Mouse (Mus musculus): ENCODE results near the gene Grpel1.

- no peak for TF ChIP-seq MYOG (IDR thresholded peaks at IDR 0.05; ENCODE audit: control insufficient read depth, extremely low read depth, insufficient read length)
- TF ChIP-seq CTCF (IDR thresholded peaks at IDR 0.05; ENCODE audit: control insufficient read depth, insufficient read depth, insufficient read length), result no peak
Observed at GRCm38 (mm10) chr5:36458926-36459325, 5.9 kb upstream of the Grpel1 start.

Data from C2C12 (cell line).